Mouse (Mus musculus) ES-Bruce4 (cell line): ENCODE data around the gene Padi3. TPM values are rescaled to one million over a fixed set of nuclear protein-coding genes. Genes with fewer than 3 reads are reported as not detected.
A peak's percentile ranks its signal among the peaks of the same experiment; 100 is the strongest.

ENCODE experiments used
- H3K27ac ChIP-seq: 2 replicates; pipeline ENCODE4 v1.5.1; 2012; ENCODE audit warnings: low read length, inconsistent platforms; ENCODE audit not compliant: insufficient read depth
- H3K27me3 ChIP-seq: 2 replicates; pipeline ENCODE4 v1.6.1; 2012; ENCODE audit warnings: mild to moderate bottlenecking, low read length, inconsistent platforms; ENCODE audit not compliant: control insufficient read depth, poor library complexity, insufficient read depth, severe bottlenecking
- H3K36me3 ChIP-seq: 2 replicates; pipeline ENCODE4 v1.6.1; 2012; ENCODE audit warnings: inconsistent platforms, mild to moderate bottlenecking, low read length, moderate library complexity; ENCODE audit not compliant: control insufficient read depth, poor library complexity, insufficient read depth, severe bottlenecking
- H3K4me1 ChIP-seq: one replicate; pipeline ENCODE4 v1.8.1; 2011; ENCODE audit warnings: low read length; ENCODE audit not compliant: control insufficient read depth, insufficient read depth
- H3K4me3 ChIP-seq: 2 replicates; pipeline ENCODE4 v1.5.1; 2011; ENCODE audit warnings: low read depth, mild to moderate bottlenecking, low read length
- H3K9ac ChIP-seq: 2 replicates; pipeline ENCODE4 v1.6.1; 2012; ENCODE audit warnings: low read depth, mild to moderate bottlenecking, inconsistent platforms; ENCODE audit not compliant: poor library complexity, severe bottlenecking
- H3K9me3 ChIP-seq: replicated peaks from 2 replicates; pipeline ENCODE4 v1.6.1; 2012; ENCODE audit warnings: mild to moderate bottlenecking, low read length, inconsistent platforms; ENCODE audit not compliant: control insufficient read depth, poor library complexity, insufficient read depth, severe bottlenecking
- CTCF ChIP-seq: IDR thresholded peaks from one replicate; pipeline ENCODE4 v1.8.1; 2011; ENCODE audit warnings: low read depth, low read length
- EP300 ChIP-seq: IDR thresholded peaks from 2 replicates; pipeline ENCODE4 v1.6.1; 2011; ENCODE audit warnings: low read depth, low read length; ENCODE audit not compliant: insufficient read depth
- POLR2A ChIP-seq: IDR thresholded peaks from one replicate; pipeline ENCODE4 v1.8.1; 2011; ENCODE audit warnings: low read length; ENCODE audit not compliant: insufficient read depth
- polyA plus RNA-seq: library from polyadenylated mRNA; stranded (reverse); fragments of >200 nt; gene quantifications from 2 replicates; pipeline ENCODE4 v1.2.4, GENCODE M21; 2011; ENCODE audit warnings: low read depth; ENCODE audit not compliant: missing spikeins, insufficient read depth, insufficient read length

The Padi3 gene
- polyA plus RNA-seq, 1 experiment = 2.8 TPM

DNA sequence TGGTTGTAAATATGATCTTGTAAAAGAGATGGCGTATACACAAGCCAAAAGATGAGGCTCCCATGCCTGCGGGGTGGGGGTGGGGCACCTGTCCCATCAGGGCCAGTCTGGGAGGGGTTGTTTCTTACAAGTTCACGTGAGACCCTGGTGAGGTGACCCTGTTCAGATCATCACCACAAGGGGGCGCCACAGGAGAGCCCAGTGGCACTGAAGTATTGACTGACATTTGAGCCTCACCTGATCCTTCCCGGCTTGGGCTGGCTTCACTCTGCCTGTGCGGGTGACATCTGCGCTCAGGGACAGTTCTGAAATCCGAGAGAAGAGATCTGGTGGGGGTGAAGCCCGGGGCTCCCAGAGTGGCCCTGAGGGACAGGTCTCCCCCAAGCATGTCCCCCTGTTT is 47.3 kb downstream of the Padi3 start:
- H3K9ac ChIP-seq = no peak overlapping the region
- H3K36me3 ChIP-seq = no peaks in the 10 kb centered on the region
- TF ChIP-seq POLR2A = no peak
- peak; percentile 96 for TF ChIP-seq CTCF
- no peak overlapping the region for H3K27ac ChIP-seq
- H3K9me3 ChIP-seq = no peaks in the 10 kb centered on the region
- H3K27me3 ChIP-seq = no peaks in the 10 kb centered on the region
- no peak overlapping the region for H3K4me3 ChIP-seq
- H3K4me1 ChIP-seq = no peaks in the 10 kb centered on the region

DNA sequence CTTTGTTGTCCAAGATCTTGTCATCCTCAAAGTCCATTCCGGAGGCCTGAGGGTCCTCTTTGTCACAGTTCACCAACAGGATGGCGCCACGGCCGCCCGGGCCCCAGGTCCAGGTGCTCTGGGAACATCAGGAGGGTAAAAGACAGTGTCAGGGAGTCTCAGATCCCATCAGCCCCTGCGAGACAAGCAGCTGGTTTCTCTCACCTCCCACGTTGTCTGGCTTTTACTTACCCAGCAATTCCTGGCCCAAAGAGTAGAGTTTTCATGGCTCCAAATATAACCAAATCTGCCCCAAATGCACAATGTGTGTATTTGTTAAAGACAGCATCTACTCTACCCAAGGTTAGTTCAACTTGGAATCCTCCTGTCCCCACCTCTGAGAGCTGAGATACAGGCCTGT is 48.8 kb downstream of the Padi3 start:
- H3K27me3 ChIP-seq = no peaks in the 10 kb centered on the region
- H3K9ac ChIP-seq = no peak overlapping the region
- no peak overlapping the region for H3K27ac ChIP-seq
- no peaks in the 10 kb centered on the region for H3K4me1 ChIP-seq
- no peaks in the 10 kb centered on the region for H3K36me3 ChIP-seq
- H3K4me3 ChIP-seq = no peak overlapping the region
- no peaks in the 10 kb centered on the region for H3K9me3 ChIP-seq
- TF ChIP-seq CTCF (no peak), EP300 (no peak), POLR2A (no peak)

DNA sequence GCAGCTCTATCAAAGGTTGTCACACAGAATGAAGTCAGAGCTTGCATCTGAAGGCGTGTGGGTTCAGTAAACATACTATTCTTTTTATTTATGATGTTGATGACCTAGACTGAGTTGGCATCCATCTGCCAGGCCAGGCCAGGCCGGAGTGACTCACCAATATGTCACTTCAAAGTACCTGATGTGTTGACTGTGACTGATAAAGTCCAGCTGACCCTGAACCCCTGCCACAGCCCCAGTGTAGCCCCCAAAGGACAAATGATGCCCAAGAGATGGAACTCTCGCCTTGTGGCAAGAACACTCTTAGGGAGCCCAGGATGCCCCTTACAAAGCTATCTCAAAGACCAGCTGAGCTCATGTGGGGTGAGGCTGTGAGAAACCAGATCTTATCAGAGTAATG is 54.6 kb downstream of the Padi3 start:
- no peaks in the 10 kb centered on the region for H3K9me3 ChIP-seq
- H3K4me1 ChIP-seq = no peaks in the 10 kb centered on the region
- H3K27me3 ChIP-seq = no peaks in the 10 kb centered on the region
- no peak for TF ChIP-seq EP300
- TF ChIP-seq POLR2A = no peak
- no peak for TF ChIP-seq CTCF
- H3K36me3 ChIP-seq = no peaks in the 10 kb centered on the region
- no peak overlapping the region for H3K9ac ChIP-seq
- no peak overlapping the region for H3K4me3 ChIP-seq
- H3K27ac ChIP-seq = no peak overlapping the region

DNA sequence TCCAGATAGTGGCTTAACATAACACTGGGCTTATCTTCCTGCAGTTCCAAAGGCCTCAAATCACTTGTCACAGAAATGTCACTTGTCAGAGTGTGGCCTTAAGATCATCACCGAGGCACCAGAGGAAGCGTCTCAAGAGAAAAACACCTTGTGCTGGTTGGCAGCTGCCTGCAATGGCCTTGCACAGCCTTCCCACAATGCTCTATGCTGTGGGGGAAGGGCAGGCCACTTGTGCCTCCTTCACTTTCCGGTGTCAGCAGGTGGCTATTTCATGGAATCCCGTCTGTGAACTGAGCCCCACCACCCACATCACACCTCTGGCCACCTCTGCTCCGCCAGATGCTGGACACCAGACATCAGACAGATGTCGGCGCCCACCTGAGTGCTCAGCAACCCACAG is 57.1 kb downstream of the Padi3 start:
- H3K27ac ChIP-seq = no peak overlapping the region
- no peaks in the 10 kb centered on the region for H3K4me1 ChIP-seq
- H3K27me3 ChIP-seq = no peaks in the 10 kb centered on the region
- H3K9me3 ChIP-seq = no peaks in the 10 kb centered on the region
- H3K9ac ChIP-seq = no peak overlapping the region
- H3K4me3 ChIP-seq = no peak overlapping the region
- no peaks in the 10 kb centered on the region for H3K36me3 ChIP-seq
- TF ChIP-seq EP300 = no peak
- no peak for TF ChIP-seq CTCF
- no peak for TF ChIP-seq POLR2A

DNA sequence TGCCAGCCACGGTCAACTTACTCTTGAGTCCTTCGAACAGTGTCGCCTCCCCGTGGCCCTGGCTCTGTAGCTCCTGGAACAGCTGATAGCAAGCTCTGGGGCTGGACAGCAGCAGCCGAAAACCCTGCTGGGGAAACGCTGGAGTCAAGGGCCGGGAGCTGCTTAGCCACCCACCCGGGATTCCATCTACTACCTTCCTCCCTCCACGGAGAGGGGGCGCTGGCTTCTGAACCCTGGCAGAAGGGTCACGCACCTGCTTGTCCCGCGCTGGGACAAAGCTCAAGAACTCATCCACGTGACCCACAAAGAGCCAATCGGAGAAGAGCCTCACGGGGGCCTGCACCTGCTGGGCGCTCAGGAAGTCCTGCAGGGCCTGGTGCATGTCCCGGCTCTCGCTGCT is 60.1 kb downstream of the Padi3 start:
- TF ChIP-seq CTCF (no peak), POLR2A (no peak), EP300 (no peak)
- H3K27me3 ChIP-seq = no peaks in the 10 kb centered on the region
- H3K4me3 ChIP-seq = peak overlapping the region; percentile 27; the same call in 1 of the 2 replicates
- H3K4me1 ChIP-seq = no peaks in the 10 kb centered on the region
- no peaks in the 10 kb centered on the region for H3K9me3 ChIP-seq
- no peak overlapping the region for H3K27ac ChIP-seq
- H3K36me3 ChIP-seq = no peaks in the 10 kb centered on the region
- no peak overlapping the region for H3K9ac ChIP-seq

DNA sequence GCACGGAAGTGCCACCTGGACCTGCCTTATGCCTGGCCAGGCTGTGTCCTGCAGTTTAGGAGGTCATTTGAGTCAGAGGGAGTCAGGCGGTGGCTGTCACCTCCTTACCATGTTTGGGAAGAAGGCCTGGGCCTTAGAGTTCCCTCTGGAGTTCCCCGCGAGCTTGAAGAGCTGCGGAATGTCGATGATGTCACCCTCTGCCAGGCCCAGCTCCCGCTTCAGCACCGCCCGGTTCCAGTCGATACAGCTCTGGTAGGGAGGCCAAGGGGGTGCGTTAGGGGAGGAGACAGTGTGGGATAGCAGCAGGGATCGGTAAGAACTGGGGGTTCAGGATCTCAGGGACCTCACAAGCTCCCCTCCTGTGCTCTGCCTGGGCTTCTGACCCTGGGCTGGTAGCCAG is 62.5 kb downstream of the Padi3 start:
- peak overlapping the region; percentile 20 for H3K9ac ChIP-seq
- no peaks in the 10 kb centered on the region for H3K27me3 ChIP-seq
- no peaks in the 10 kb centered on the region for H3K9me3 ChIP-seq
- TF ChIP-seq CTCF (no peak), EP300 (no peak), POLR2A (no peak)
- no peak overlapping the region for H3K27ac ChIP-seq
- H3K4me1 ChIP-seq = no peaks in the 10 kb centered on the region
- H3K36me3 ChIP-seq = no peaks in the 10 kb centered on the region
- H3K4me3 ChIP-seq = peak overlapping the region; percentile 47
